Mouse (Mus musculus): ENCODE data around the gene Zfp2.

Gene Zfp2

DNA sequence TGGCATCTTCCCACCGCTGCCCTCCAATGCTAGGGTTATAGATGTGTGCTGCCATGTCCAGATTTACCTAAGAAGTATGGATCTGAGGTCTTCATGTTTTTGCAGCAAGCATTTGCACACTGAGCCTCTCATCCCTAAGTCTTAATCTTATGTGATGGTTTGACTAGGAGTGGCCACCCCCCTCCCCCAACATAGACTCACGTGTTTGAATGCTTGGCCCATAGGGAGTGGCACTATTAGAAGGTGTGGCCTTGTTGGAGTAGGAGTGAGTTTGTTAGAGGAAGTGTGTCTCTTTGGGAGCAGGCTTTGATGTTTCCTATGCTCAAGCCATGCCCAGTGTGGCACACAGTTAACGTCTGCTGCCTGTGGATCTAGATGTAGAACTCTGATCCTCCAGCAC is 37.3 kb downstream of the Zfp2 start:
- in situ Hi-C loops (cut with MseI, MboI), result no loop called here

DNA sequence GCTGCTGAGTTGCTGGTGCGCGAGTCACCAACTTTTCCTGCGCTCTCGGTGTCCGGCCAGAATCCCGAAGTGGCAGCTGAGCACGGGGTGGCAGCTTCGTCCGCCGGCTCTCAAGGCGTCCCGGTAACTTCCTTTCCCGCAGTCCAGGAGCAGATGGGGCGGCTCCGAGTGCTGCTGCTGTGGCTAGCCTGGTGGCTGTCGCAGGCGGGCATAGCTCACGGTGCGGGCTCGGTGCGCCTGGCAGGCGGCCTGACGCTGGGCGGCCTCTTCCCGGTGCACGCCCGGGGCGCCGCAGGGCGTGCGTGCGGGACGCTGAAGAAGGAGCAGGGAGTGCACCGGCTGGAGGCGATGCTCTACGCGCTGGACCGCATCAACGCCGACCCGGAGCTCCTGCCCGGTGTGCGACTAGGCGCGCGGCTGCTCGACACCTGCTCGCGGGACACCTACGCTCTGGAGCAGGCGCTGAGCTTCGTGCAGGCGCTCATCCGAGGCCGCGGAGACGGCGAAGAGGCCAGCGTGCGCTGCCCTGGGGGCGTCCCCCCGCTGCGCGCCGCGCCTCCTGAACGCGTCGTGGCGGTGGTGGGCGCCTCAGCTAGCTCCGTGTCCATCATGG is 64.9 kb downstream of the Zfp2 start:
- in situ Hi-C loops (cut with MseI, MboI), result no loop called here

DNA sequence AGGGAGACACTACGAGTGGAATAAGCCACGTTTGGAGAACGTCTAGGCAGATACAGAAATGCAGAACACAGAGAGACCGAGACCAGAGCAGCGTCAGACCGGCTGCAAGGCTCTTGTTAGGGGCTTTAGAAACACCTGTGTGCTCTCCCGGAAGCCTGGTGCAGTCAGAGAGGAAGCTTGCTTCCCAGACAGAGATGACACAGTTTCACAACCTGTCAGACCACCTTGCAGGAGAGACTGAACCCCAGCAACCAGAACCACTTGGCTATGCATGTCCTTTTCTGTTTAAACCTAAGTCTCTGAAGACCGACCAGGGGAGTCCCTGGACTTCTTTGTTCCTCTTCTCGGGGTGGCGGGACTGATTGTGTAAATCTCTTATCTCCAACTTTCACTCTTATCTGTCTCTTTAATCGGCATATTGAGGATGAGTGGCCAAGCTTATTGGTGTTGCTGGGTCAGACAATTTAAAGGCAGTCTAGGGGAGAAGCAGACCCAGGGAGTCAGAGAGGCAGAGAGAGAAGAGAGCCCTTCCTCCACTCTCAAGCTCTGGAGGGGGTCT is 65.7 kb downstream of the Zfp2 start, which contains the start of gene Grm6:
Gene Grm6, plus strand, starts transcription at position 509 of the 559 bp plus-strand sequence.
- in situ Hi-C loops (cut with MseI, MboI), result no loop called here

- in situ Hi-C loops (cut with MseI, MboI), result no loop called here
These were observed 66.7 kb downstream of the Zfp2 start for GRCm38 (mm10) chr11:50849310-50849709.
